Mouse (Mus musculus): Measurements from ENCODE around the gene Cyp24a1. TPM values are rescaled to one million over a fixed set of nuclear protein-coding genes. Genes with fewer than 3 reads are reported as not detected.
A peak's percentile ranks its signal among the peaks of the same experiment; 100 is the strongest.

Cyp24a1 gene
- polyA plus RNA-seq, 1 experiment from 2014 or later, result 0.17 TPM

DNA sequence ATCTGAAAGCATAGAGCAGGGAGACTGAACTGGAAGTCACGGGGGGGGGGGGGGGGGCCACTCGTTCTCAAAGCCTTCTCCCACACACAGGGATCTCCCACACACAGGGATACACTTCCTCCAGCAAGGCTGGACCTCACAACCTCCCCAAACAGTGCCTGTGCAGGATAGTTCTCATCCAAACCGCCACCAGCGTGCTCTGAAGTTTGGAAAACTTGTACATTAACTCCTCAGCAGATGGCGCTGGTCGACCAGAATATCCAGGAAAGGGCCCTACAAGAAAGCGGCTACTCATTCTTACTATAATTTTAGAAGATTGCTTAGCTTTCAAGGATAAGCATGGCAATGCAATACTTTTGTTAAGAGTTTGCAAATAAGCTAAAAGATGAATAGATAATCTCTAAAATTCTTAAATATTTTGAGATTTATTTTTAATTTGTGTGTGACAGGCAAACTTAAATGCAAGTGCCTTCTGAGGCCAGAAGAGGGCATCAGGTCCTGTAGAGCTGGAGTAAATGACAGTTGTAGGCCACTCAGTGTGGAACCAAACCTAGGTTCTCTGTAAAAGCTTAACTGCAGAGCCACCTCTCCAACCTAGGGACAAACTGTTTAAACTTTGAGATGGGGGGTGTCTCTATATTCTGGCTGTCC, 23.5 kb upstream of the Cyp24a1 start:
- H3K4me1 ChIP-seq (replicated peaks), result 0 out of 2 replicates have a peak, but pooled peaks cover 5% of the 10 kb centered on the region
- peaks cover 40% of the 10 kb centered on the region for H3K36me3 ChIP-seq
- ATAC-seq, result peak; percentile 63; the same call in 1 of the 2 replicates
- WGBS, result 9% methylated on average over 7 of the region's 7 CpGs
- no peak overlapping the region for H3K27ac ChIP-seq
- H3K9ac ChIP-seq (replicated peaks), result no peak overlapping the region
- H3K27me3 ChIP-seq, result no peaks in the 10 kb centered on the region
- no peak overlapping the region for H3K4me3 ChIP-seq (replicated peaks)
- no peak overlapping the region for H3K4me2 ChIP-seq (replicated peaks)
- no peaks in the 10 kb centered on the region for H3K9me3 ChIP-seq

DNA sequence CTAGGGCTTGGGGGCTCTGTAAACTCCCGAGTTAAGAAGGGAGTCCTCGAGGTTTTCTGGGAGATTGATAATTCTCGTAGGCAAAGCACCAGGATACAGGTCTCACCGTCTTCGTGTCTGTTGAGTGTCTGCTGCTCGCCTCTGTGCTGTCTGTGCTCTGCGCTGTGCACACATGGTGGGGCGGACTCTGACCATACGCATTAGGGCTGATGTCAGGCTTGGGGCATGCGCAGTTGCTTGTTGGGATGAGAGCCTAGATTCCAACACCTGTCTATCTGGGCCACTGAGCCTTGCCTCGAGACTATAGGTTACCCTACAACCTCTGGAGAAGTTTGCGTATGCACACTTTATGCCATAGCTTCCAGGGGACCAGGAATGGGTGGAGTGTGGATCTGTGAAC, 16.8 kb upstream of the Cyp24a1 start:
- Histone ChIP-seq H3K4me3 (replicated peaks) (no peak overlapping the region), H3K9ac (replicated peaks) (no peak overlapping the region), H3K9me3 (no peaks in the 10 kb centered on the region), H3K4me1 (replicated peaks) (peaks cover 32% of the 10 kb centered on the region), H3K36me3 (peaks cover 33% of the 10 kb centered on the region), H3K27me3 (peaks cover 3% of the 10 kb centered on the region; the same call in 1 of the 2 replicates), H3K4me2 (replicated peaks) (no peak overlapping the region), H3K27ac (no peak overlapping the region)
- WGBS, result 97% methylated on average over 12 of the region's 12 CpGs
- ATAC-seq, result no peak

DNA sequence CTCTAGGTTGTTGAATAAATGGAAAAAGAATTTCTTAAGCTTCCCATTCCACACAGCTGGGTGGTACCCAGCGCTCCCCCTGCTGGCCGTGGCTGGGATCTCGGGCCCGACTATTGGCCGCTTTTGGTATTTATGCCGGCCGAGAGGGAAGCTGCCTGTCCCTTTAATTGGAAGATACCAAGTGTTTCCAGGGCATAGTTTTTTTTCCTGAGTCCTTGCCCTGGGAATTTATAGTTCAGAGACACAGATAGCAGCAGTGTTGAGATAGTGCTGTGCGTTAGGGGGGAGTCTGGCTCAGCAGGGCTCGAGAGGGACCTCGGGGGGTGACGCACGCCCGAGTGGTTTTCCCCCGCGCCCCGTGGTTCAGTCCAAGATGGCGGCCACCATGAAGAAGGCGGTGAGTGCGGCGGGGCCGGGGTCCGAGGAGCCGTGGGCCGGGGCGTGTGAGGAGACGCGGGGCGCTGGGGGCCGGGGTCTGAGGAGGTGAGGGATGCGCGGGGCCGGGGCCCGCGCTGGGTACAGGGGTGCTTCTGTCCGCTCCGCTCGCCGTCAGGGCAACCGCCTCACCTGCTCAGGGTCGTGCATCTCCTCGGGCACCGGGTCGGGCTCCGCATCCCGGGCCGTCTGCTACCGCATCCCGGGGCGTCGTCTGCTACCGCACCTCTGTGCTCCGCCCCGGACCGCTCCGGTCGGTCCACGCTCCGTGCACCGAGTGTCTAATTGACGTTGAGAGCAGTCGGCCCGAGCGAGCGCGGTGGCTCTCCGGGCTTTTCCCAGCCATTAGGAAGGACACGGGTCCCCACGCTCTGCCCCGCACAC, 14.3 kb upstream of the Cyp24a1 start:
- peaks cover 10% of the 10 kb centered on the region for H3K36me3 ChIP-seq
- peaks cover 7% of the 10 kb centered on the region; the same call in 1 of the 2 replicates for H3K27me3 ChIP-seq
- H3K4me2 ChIP-seq (replicated peaks), result peak overlapping the region; percentile 83
- no peaks in the 10 kb centered on the region for H3K9me3 ChIP-seq
- H3K4me3 ChIP-seq (replicated peaks), result peak overlapping the region; percentile 95
- H3K9ac ChIP-seq (replicated peaks), result peak overlapping the region; percentile 94
- peak overlapping the region; percentile 79 for H3K27ac ChIP-seq
- peaks cover 36% of the 10 kb centered on the region for H3K4me1 ChIP-seq (replicated peaks)
- ATAC-seq, result peak; percentile 77
- under 1% methylated on average over 69 of the region's 69 CpGs for WGBS

- 2% methylated on average over 12 of the region's 12 CpGs for WGBS
- no peaks in the 10 kb centered on the region for H3K36me3 ChIP-seq
- no peaks in the 10 kb centered on the region for H3K9me3 ChIP-seq
- H3K9ac ChIP-seq (replicated peaks), result no peak overlapping the region
- H3K27me3 ChIP-seq, result peaks cover 7% of the 10 kb centered on the region; the same call in 1 of the 2 replicates
- H3K27ac ChIP-seq, result no peak overlapping the region
- peak overlapping the region; percentile 23 for H3K4me3 ChIP-seq (replicated peaks)
- ATAC-seq, result peak; percentile 26; the same call in 1 of the 2 replicates
- H3K4me1 ChIP-seq (replicated peaks), result peaks cover 33% of the 10 kb centered on the region
- peak overlapping the region; percentile 51 for H3K4me2 ChIP-seq (replicated peaks)
Measured at GRCm38 (mm10) chr2:170508821-170509220, 11.9 kb upstream of the Cyp24a1 start.

- H3K4me2 ChIP-seq (replicated peaks), result no peak overlapping the region
- H3K4me1 ChIP-seq (replicated peaks), result peaks cover 22% of the 10 kb centered on the region
- no peaks in the 10 kb centered on the region for H3K9me3 ChIP-seq
- H3K27ac ChIP-seq, result no peak overlapping the region
- 7% methylated on average over 10 of the region's 10 CpGs for WGBS
- H3K27me3 ChIP-seq, result peaks cover 11% of the 10 kb centered on the region; the same call in 1 of the 2 replicates
- no peak overlapping the region for H3K9ac ChIP-seq (replicated peaks)
- H3K4me3 ChIP-seq (replicated peaks), result no peak overlapping the region
- no peaks in the 10 kb centered on the region for H3K36me3 ChIP-seq
- no peak; the same call in 1 of the 2 replicates for ATAC-seq
Measured at GRCm38 (mm10) chr2:170507734-170508133, 10.8 kb upstream of the Cyp24a1 start.

DNA sequence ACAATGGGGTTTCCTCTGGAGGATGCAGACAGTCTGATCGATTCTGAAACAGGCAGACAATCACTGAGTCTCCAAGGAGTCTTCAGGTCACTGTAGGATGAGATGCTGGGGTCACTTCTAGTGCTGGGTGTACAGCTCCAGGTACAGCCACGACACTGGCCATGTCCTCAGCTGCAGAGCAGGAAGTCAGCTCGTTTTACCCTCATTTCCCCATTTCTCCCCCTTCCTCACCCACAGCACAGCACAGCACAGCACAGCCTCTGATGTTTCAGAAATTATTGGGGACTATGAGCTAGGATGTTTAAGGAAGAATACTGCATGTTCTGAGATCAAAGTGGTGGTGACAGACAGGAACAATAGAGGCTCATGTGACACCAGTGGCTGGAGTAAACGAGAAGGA, 7.0 kb upstream of the Cyp24a1 start:
- Histone ChIP-seq H3K27ac (no peak overlapping the region), H3K9ac (replicated peaks) (no peak overlapping the region), H3K9me3 (no peaks in the 10 kb centered on the region), H3K4me2 (replicated peaks) (no peak overlapping the region), H3K4me1 (replicated peaks) (peaks cover 10% of the 10 kb centered on the region), H3K4me3 (replicated peaks) (no peak overlapping the region), H3K36me3 (no peaks in the 10 kb centered on the region), H3K27me3 (peaks cover 18% of the 10 kb centered on the region)
- ATAC-seq, result no peak
- 43% methylated on average over 4 of the region's 4 CpGs for WGBS

DNA sequence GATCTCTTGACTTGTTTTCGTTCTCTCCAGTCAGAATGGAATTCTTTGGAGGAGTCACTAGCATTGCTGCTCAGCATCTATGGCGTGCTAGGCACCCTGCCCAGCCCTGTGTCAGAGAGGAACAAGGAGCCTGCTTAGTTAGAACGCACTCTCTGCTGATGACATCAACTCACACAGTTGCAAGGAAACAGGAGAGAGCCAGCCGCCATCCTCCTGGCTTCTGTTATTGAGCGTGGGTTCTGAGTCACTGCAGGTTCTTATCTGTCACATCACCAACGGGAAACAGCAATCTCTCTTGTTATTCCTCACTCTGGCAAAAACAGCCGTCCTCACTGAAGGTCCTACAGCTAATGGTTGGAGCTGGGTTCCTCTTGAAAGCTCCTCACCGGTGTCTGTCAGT, 6.4 kb upstream of the Cyp24a1 start:
- Histone ChIP-seq H3K9me3 (no peaks in the 10 kb centered on the region), H3K27ac (no peak overlapping the region), H3K4me3 (replicated peaks) (no peak overlapping the region), H3K4me1 (replicated peaks) (peaks cover 5% of the 10 kb centered on the region; the same call in 1 of the 2 replicates), H3K4me2 (replicated peaks) (no peak overlapping the region), H3K9ac (replicated peaks) (no peak overlapping the region), H3K27me3 (peaks cover 24% of the 10 kb centered on the region), H3K36me3 (no peaks in the 10 kb centered on the region)
- 71% methylated on average over 8 of the region's 8 CpGs for WGBS
- ATAC-seq, result no peak

DNA sequence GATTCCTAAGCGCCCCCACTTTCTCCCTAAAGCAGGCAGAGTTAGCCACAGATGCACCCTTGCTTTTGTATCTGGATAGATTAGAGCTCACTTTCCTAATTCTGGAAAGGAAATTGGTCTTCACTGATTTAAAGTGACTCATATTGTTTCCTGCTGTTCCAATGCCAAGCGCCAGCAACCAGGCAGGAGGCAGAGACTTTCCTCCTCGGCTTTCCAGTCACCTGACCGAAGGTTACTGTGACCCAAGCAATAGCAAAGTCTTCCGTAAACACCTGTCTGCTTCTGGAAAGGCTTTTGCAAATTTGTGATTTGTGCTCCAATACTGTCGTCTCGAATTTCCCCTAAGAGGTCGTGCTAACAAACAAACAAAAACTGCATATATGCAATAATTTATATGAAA, 1.1 kb upstream of the Cyp24a1 start:
- no peaks in the 10 kb centered on the region for H3K9me3 ChIP-seq
- H3K27ac ChIP-seq, result no peak overlapping the region
- H3K4me2 ChIP-seq (replicated peaks), result no peak overlapping the region
- H3K4me3 ChIP-seq (replicated peaks), result no peak overlapping the region
- no peak overlapping the region for H3K9ac ChIP-seq (replicated peaks)
- H3K36me3 ChIP-seq, result no peaks in the 10 kb centered on the region
- H3K27me3 ChIP-seq, result peaks cover 72% of the 10 kb centered on the region
- no peak for ATAC-seq
- 26% methylated on average over 8 of the region's 8 CpGs for WGBS
- peaks cover 28% of the 10 kb centered on the region for H3K4me1 ChIP-seq (replicated peaks)

DNA sequence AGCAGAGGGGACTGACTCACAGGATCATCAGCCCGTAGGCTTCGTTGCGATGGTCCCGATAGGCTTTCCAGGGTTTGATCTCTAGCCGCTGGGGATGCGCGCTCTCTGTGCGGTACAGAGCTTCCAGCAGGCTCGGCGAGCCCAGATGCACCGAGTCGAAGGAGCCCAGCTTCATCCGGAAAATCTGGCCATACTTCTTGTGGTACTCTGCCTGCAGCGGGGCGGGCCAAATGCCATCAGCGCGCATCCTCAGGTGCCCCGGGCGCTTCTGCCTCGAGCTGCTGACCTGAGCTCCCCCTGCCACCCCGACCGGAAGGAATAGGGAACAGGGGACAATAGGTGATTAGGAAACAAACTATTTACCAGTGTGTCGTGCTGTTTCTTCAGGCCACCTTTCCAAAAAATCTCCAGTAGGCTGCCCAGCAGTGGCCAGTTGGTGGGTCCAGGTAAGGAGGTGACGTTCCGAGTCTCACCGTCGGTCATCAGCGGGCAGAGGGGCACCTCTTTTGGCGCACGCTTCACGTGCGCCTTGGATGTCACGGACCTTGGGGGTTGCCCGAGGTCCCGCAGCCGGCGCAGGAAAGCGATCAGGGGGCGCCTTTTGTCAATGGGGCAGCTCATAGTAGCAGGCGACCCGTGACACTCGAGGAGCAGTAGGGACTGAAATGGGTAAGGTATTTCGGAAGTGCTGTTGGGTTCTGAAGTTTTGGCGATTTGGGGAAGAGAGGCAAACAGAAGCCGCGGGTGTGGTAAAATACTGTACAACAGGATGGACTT, 603 bp downstream of the Cyp24a1 start, which contains the start of gene Pfdn4:
TSS of gene Pfdn4 (plus strand) at position 275 of the 777 bp plus-strand sequence.
- Histone ChIP-seq H3K36me3 (no peaks in the 10 kb centered on the region), H3K4me3 (replicated peaks) (peak within 1 kb of the TSS; percentile 37), H3K27ac (no peak within 1 kb of the TSS), H3K9me3 (no peaks in the 10 kb centered on the region), H3K9ac (replicated peaks) (0 out of 2 replicates have a peak within 1 kb of the TSS, but pooled peaks have one; percentile 39), H3K27me3 (peaks cover 74% of the 10 kb centered on the region), H3K4me2 (replicated peaks) (peak within 1 kb of the TSS; percentile 57), H3K4me1 (replicated peaks) (peaks cover 28% of the 10 kb centered on the region)
- ATAC-seq, result 0 out of 2 replicates have a peak, but pooled peaks have one; percentile 17
- 1% methylated on average over 46 of the region's 46 CpGs for WGBS

GRCm38 (mm10) chr2:170494784-170495710, 1.9 kb downstream of the Cyp24a1 start:
- ATAC-seq, result no peak
- no peak overlapping the region for H3K27ac ChIP-seq
- H3K9me3 ChIP-seq, result no peaks in the 10 kb centered on the region
- WGBS, result 6% methylated on average over 31 of the region's 31 CpGs
- no peak overlapping the region for H3K4me3 ChIP-seq (replicated peaks)
- no peaks in the 10 kb centered on the region for H3K36me3 ChIP-seq
- peak overlapping the region; percentile 23 for H3K4me2 ChIP-seq (replicated peaks)
- H3K4me1 ChIP-seq (replicated peaks), result peaks cover 28% of the 10 kb centered on the region
- no peak overlapping the region for H3K9ac ChIP-seq (replicated peaks)
- peaks cover 74% of the 10 kb centered on the region for H3K27me3 ChIP-seq
